Mouse (Mus musculus) yolk sac, embryonic 10.5 days (tissue): ENCODE results near the gene Ehd4.

Experiments
- DNase-seq: peaks from one replicate; pipeline ENCODE4 v3.0.0-alpha.2; 2017; ENCODE audit warnings: low spot score

The Ehd4 gene

GRCm38 (mm10) chr2:120069466-120069990 is 84.9 kb downstream of the Ehd4 start:
- no peak for DNase-seq

GRCm38 (mm10) chr2:120068555-120069465 is 85.6 kb downstream of the Ehd4 start:
- DNase-seq, result no peak

GRCm38 (mm10) chr2:120066224-120066623 is 88.2 kb downstream of the Ehd4 start:
- DNase-seq, result no peak

GRCm38 (mm10) chr2:120065243-120065642 is 89.2 kb downstream of the Ehd4 start:
- no peak for DNase-seq

- DNase-seq, result no peak
Measured at GRCm38 (mm10) chr2:120064639-120065038, 89.8 kb downstream of the Ehd4 start.

- DNase-seq, result no peak
Measured at GRCm38 (mm10) chr2:120062248-120062647, 92.2 kb downstream of the Ehd4 start.

- no peak for DNase-seq
Measured at GRCm38 (mm10) chr2:120060651-120061050, 93.8 kb downstream of the Ehd4 start.

- DNase-seq, result no peak
Measured at GRCm38 (mm10) chr2:120060190-120060589, 94.2 kb downstream of the Ehd4 start.

GRCm38 (mm10) chr2:120059466-120059865 is 94.9 kb downstream of the Ehd4 start:
- DNase-seq, result no peak

GRCm38 (mm10) chr2:120058818-120059217 is 95.6 kb downstream of the Ehd4 start:
- DNase-seq, result no peak

GRCm38 (mm10) chr2:120055923-120056322 is 98.5 kb downstream of the Ehd4 start:
- no peak for DNase-seq

- DNase-seq, result no peak
Measured at GRCm38 (mm10) chr2:120054771-120055552, 99.4 kb downstream of the Ehd4 start.

- no peak for DNase-seq
Measured at GRCm38 (mm10) chr2:120051405-120051804, 103.0 kb downstream of the Ehd4 start.

GRCm38 (mm10) chr2:120049632-120050274 is 104.7 kb downstream of the Ehd4 start:
- DNase-seq, result peak; percentile 23

- DNase-seq, result no peak
Measured at GRCm38 (mm10) chr2:120048173-120048572, 106.2 kb downstream of the Ehd4 start.

- peak; percentile 15 for DNase-seq
Measured at GRCm38 (mm10) chr2:120046486-120047310, 107.7 kb downstream of the Ehd4 start.

GRCm38 (mm10) chr2:120044676-120045075 is 109.7 kb downstream of the Ehd4 start:
- no peak for DNase-seq

- peak; percentile 62 for DNase-seq
Measured at GRCm38 (mm10) chr2:120044101-120044603, 110.3 kb downstream of the Ehd4 start.

GRCm38 (mm10) chr2:120040991-120041390 is 113.4 kb downstream of the Ehd4 start:
- no peak for DNase-seq
